ENCODE assay signal across 24 mouse cellular contexts in genomic region chr10:102507386-102507785, GRCm38 (mm10). TPM values are rescaled to one million over a fixed set of nuclear protein-coding genes. Genes with fewer than 3 reads are reported as not detected.
DNase-seq lines count a peak whose midpoint lies in the region; ATAC-seq and TF ChIP-seq lines count a peak whose summit lies in the region.
"Had no signal": no experiment of that assay in that cellular context is flagged by ENCODE, and none has a peak within 500 bp of the region (broad histone marks: within the 10 kb centered on the region; RNA-seq: fewer than 3 reads in every experiment).

No protein-coding gene starts in this region.

- H3K4me3 ChIP-seq in gastrocnemius, adult 2 months, result peak overlapping the region; percentile 28; the same call in 1 of the 2 replicates
- no peak overlapping the region for H3K4me3 ChIP-seq in embryonic facial prominence, embryonic 14.5 days (ENCODE audit: low read depth, low read length)
- H3K4me3 ChIP-seq in limb, embryonic 12.5 days (replicated peaks), result no peak overlapping the region
- H3K4me3 ChIP-seq: embryonic facial prominence, embryonic 12.5 days; forebrain, embryonic 12.5 days; heart, embryonic 12.5 days; hindbrain, embryonic 10.5 days; intestine, embryonic 15.5 days had no signal

- no peaks in the 10 kb centered on the region for H3K9me3 ChIP-seq in embryonic facial prominence, embryonic 14.5 days (ENCODE audit: control insufficient read depth, low read length)
- no peaks in the 10 kb centered on the region for H3K9me3 ChIP-seq in limb, embryonic 12.5 days
- H3K9me3 ChIP-seq: embryonic facial prominence, embryonic 12.5 days; forebrain, embryonic 12.5 days; heart, embryonic 12.5 days; hindbrain, embryonic 10.5 days; intestine, embryonic 15.5 days had no signal

- H3K9ac ChIP-seq in embryonic facial prominence, embryonic 14.5 days (ENCODE audit: low read depth, low read length), result no peak overlapping the region
- H3K9ac ChIP-seq in limb, embryonic 12.5 days (replicated peaks), result no peak overlapping the region
- H3K9ac ChIP-seq: embryonic facial prominence, embryonic 12.5 days; forebrain, embryonic 12.5 days; heart, embryonic 12.5 days; hindbrain, embryonic 14.5 days; intestine, embryonic 15.5 days had no signal

- H3K36me3 ChIP-seq in embryonic facial prominence, embryonic 14.5 days (ENCODE audit: control insufficient read depth, insufficient read depth, low read length), result no peaks in the 10 kb centered on the region
- H3K36me3 ChIP-seq in limb, embryonic 12.5 days, result no peaks in the 10 kb centered on the region
- H3K36me3 ChIP-seq: embryonic facial prominence, embryonic 12.5 days; forebrain, embryonic 12.5 days; heart, embryonic 12.5 days; hindbrain, embryonic 10.5 days; intestine, embryonic 15.5 days had no signal

- no peak for TF ChIP-seq CTCF in gastrocnemius, adult 2 months (IDR thresholded peaks at IDR 0.05)
- TF ChIP-seq CTCF in brain, embryonic 14.5 days (IDR thresholded peaks at IDR 0.05; ENCODE audit: borderline replicate concordance, extremely low read depth, insufficient read depth, insufficient read length), result no peak

- no peaks in the 10 kb centered on the region for H3K4me1 ChIP-seq in embryonic facial prominence, embryonic 14.5 days (ENCODE audit: control insufficient read depth, insufficient read depth, low read length)
- peaks cover 30% of the 10 kb centered on the region for H3K4me1 ChIP-seq in limb, embryonic 12.5 days (replicated peaks)
- H3K4me1 ChIP-seq: intestine, embryonic 15.5 days had no signal

- intact Hi-C loops in gastrocnemius, adult 2 months (cut with DNase I), result no loop called here

- no peak for TF ChIP-seq POLR2A in brain, embryonic 14.5 days (IDR thresholded peaks at IDR 0.05; ENCODE audit: borderline replicate concordance, extremely low read depth, insufficient read depth, insufficient read length, poor library complexity, severe bottlenecking)

- WGBS in embryonic facial prominence, embryonic 14.5 days, result 15% methylated on average over 4 of the region's 4 CpGs
- 14% methylated on average over 4 of the region's 4 CpGs for WGBS in limb, embryonic 12.5 days

- no peaks in the 10 kb centered on the region for H3K27me3 ChIP-seq in embryonic facial prominence, embryonic 14.5 days (replicated peaks; ENCODE audit: control insufficient read depth, insufficient read depth, low read length)
- no peaks in the 10 kb centered on the region for H3K27me3 ChIP-seq in limb, embryonic 12.5 days
- H3K27me3 ChIP-seq: CH12.LX; embryonic facial prominence, embryonic 12.5 days; forebrain, embryonic 12.5 days; heart, embryonic 12.5 days; intestine, embryonic 15.5 days had no signal

- peak overlapping the region; percentile 76 for H3K27ac ChIP-seq in gastrocnemius, adult 2 months
- H3K27ac ChIP-seq in embryonic facial prominence, embryonic 14.5 days (replicated peaks; ENCODE audit: low read depth, low read length), result no peak overlapping the region
- no peak overlapping the region for H3K27ac ChIP-seq in limb, embryonic 12.5 days
- H3K27ac ChIP-seq: embryonic facial prominence, embryonic 12.5 days; forebrain, embryonic 12.5 days; hindbrain, embryonic 10.5 days; hindbrain, embryonic 14.5 days; intestine, embryonic 15.5 days had no signal

- no peak for ATAC-seq in embryonic facial prominence, embryonic 14.5 days (ENCODE audit: low read depth)
- no peak for ATAC-seq in limb, embryonic 12.5 days (ENCODE audit: insufficient number of reproducible peaks, insufficient read depth, low FRiP score, low TSS enrichment, low read depth)
- ATAC-seq in megakaryocyte-erythroid progenitor cell, adult 5-6 weeks (replicated peaks; ENCODE audit: low FRiP score, low TSS enrichment, poor library complexity, severe bottlenecking), result no peak
- ATAC-seq: activated CD4-positive, CD25-positive, alpha-beta regulatory T cell, adult 4 months; forebrain, embryonic 16.5 days; intestine, embryonic 15.5 days; Patski had no signal

- no peak overlapping the region for H3K4me2 ChIP-seq in embryonic facial prominence, embryonic 14.5 days (ENCODE audit: low read depth, low read length)
- H3K4me2 ChIP-seq in limb, embryonic 12.5 days, result peak overlapping the region; percentile 8; the same call in 1 of the 2 replicates
- H3K4me2 ChIP-seq: embryonic facial prominence, embryonic 12.5 days; forebrain, embryonic 12.5 days; heart, embryonic 12.5 days; hindbrain, embryonic 14.5 days; intestine, embryonic 15.5 days had no signal

- no peak for DNase-seq in gastrocnemius, adult 2 months
- no peak for DNase-seq in gastrocnemius, adult 8-10 months (ENCODE audit: low spot score in 2 of 2)
- peak; percentile 9 for DNase-seq in brain, embryonic 14.5 days (ENCODE audit: low read depth)
- peak; percentile 60 for DNase-seq in embryonic facial prominence, embryonic 14.5 days (ENCODE audit: low spot score)
- DNase-seq in frontal cortex, adult 2 months (ENCODE audit: extremely low spot score in 1 of 2, low spot score in 1 of 2), result no peak
- DNase-seq: adrenal gland, adult 2 months; adrenal gland, postnatal 25 days; cerebellum, adult 11 months; cerebellum, adult 9-10 months; cerebellum, postnatal 25 days; gastrocnemius, postnatal 14 days; kidney, adult 18-20 months had no signal

RNA-seq across cellular contexts. Expression of gene Rassf9, which starts 4.6 kb away (rescaled TPM):
- 1 to 10 TPM; 2.3 to 4.0 TPM for total RNA-seq in gastrocnemius, adult 2 months (2021)
- 1 to 10 TPM; 2.0 to 2.8 (median 2.8) TPM for total RNA-seq in gastrocnemius, adult 8-10 months (2022)
- 1.1 and 2.4 TPM in 2 replicates for polyA plus RNA-seq in brain, embryonic 14.5 days (2012; rRNA removed)
- polyA plus RNA-seq in embryonic facial prominence, embryonic 14.5 days (2014; fragmentation: Nextera tagmentation; extraction: Ambion mirVana), result 3.8 and 5.4 TPM in 2 replicates
- 2.2 and 3.4 TPM in 2 replicates for polyA plus RNA-seq in limb, embryonic 12.5 days (2016; fragmentation: Nextera tagmentation; extraction: Ambion mirVana)
- polyA plus RNA-seq in frontal cortex, adult 2 months (2012; rRNA removed), result 1.3 and 1.9 TPM in 2 replicates
- not detected in 2 replicates for total RNA-seq in megakaryocyte-erythroid progenitor cell, adult 5-6 weeks (2014; fragmentation: Nextera tagmentation)
- total RNA-seq in megakaryocyte-erythroid progenitor cell, adult 5-6 weeks (2017), result not detected in 2 replicates
- total RNA-seq: CH12.LX had no signal

RNA-seq across cellular contexts. Expression of gene Nts, which starts 17.1 kb away (rescaled TPM):
- not detected for total RNA-seq in gastrocnemius, adult 2 months (2021)
- total RNA-seq in gastrocnemius, adult 8-10 months (2022), result not detected
- 9.1 and 10.2 TPM in 2 replicates for polyA plus RNA-seq in brain, embryonic 14.5 days (2012; rRNA removed)
- 3.6 and 4.7 TPM in 2 replicates for polyA plus RNA-seq in embryonic facial prominence, embryonic 14.5 days (2014; fragmentation: Nextera tagmentation; extraction: Ambion mirVana)
- polyA plus RNA-seq in limb, embryonic 12.5 days (2016; fragmentation: Nextera tagmentation; extraction: Ambion mirVana), result 0.44 and 0.51 TPM in 2 replicates
- polyA plus RNA-seq in frontal cortex, adult 2 months (2012; rRNA removed), result 2.5 and 3.4 TPM in 2 replicates
- total RNA-seq in megakaryocyte-erythroid progenitor cell, adult 5-6 weeks (2014; fragmentation: Nextera tagmentation), result not detected in 2 replicates
- total RNA-seq in megakaryocyte-erythroid progenitor cell, adult 5-6 weeks (2017), result not detected in 2 replicates
- total RNA-seq: adrenal gland, adult 2 months; adrenal gland, postnatal 25 days had no signal
- polyA plus RNA-seq: activated CD4-positive, CD25-positive, alpha-beta regulatory T cell, adult 4 months; adrenal gland, adult 2 months; Patski had no signal

Comparison
In these comparisons a context has a peak if more than half of its experiments do, and no peak if none do; other contexts are left out.
1. DNase-seq: peak in brain, embryonic 14.5 days (single experiment) and embryonic facial prominence, embryonic 14.5 days (single experiment); none in gastrocnemius, adult 2 months (single experiment), gastrocnemius, adult 8-10 months (0 of 2) and frontal cortex, adult 2 months (0 of 2).